Mouse (Mus musculus) heart, postnatal 0 days (tissue): ENCODE measurements around the gene Zfp92.

Experiments
- CTCF ChIP-seq: IDR thresholded peaks from 2 replicates; pipeline ENCODE4 v1.5.1; 2016; ENCODE audit warnings: antibody characterized with exemption, control low read depth, low read depth
- EP300 ChIP-seq: IDR thresholded peaks from 2 replicates; pipeline ENCODE4 v1.6.1; 2016; ENCODE audit warnings: antibody characterized with exemption, low read depth

DNA sequence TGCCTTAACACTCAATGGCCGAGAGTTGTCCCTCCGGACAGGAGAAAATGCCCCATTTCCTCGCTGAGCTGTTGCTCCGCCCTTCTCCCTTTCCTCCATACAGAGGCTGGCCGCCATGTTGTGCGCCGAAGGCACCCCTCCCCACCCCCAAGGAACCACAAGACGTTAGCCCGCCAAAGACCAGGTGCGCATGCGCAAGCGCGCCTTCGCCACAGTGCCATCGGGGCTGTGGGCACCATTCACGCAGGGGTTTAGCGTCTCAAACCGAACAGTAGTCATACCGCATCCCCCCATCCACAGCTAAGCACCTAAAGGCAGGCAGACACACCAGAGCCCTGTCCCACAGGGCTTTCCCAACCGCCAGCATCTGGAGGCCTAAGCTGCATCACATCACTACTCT, 9.9 kb upstream of the Zfp92 start:
- TF ChIP-seq CTCF (no peak), EP300 (no peak)
